Mouse (Mus musculus) CH12.LX (cell line): Measurements from ENCODE around the gene Abca17. TPM values are rescaled to one million over a fixed set of nuclear protein-coding genes. Genes with fewer than 3 reads are reported as not detected.

Source experiments
- DNase-seq: peaks from one replicate; pipeline ENCODE4 v3.0.0-alpha.2; 2013; ENCODE audit errors: extremely low read depth
- H3K27ac ChIP-seq: 2 replicates; pipeline ENCODE4 v1.5.1; 2012; ENCODE audit warnings: low read depth, mild to moderate bottlenecking, control low read depth, moderate library complexity; ENCODE audit not compliant: insufficient read depth
- H3K27me3 ChIP-seq: replicated peaks from 2 replicates; pipeline ENCODE3; 2012; ENCODE audit warnings: inconsistent platforms
- H3K36me3 ChIP-seq, 2 experiments: replicated peaks in 1 of 2; 2 replicates each; pipeline versions ENCODE3 to v1.6.1; 2012; ENCODE audit warnings: inconsistent platforms in 1 of 2, low read length in 1 of 2, mild to moderate bottlenecking in 1 of 2, mixed read lengths in 1 of 2, moderate library complexity in 1 of 2; ENCODE audit not compliant: control insufficient read depth in 1 of 2, insufficient read depth in 1 of 2
- H3K4me1 ChIP-seq, 2 experiments: 2 replicates each; pipeline ENCODE4 v1.6.1; 2012; ENCODE audit warnings: inconsistent platforms in 1 of 2, moderate library complexity in 1 of 2; ENCODE audit not compliant: insufficient read depth in 2 of 2, control insufficient read depth in 1 of 2
- H3K4me2 ChIP-seq: 2 replicates; pipeline ENCODE4 v1.6.1; 2012; ENCODE audit warnings: low read depth, mild to moderate bottlenecking, control low read depth; ENCODE audit not compliant: poor library complexity, insufficient read depth, severe bottlenecking
- H3K4me3 ChIP-seq, 3 experiments: fragments of 150-350 bp in 1 of 3; sonication (generic) in 1 of 3; replicated peaks in 1 of 3; 2 replicates each; pipeline versions ENCODE3 to v1.5.1; 2011 to 2012; ENCODE audit warnings: low read depth in 2 of 3, low read length in 2 of 3, mild to moderate bottlenecking in 2 of 3, moderate library complexity in 2 of 3, control low read depth in 1 of 3, improper control_type of control experiment in 1 of 3, inconsistent platforms in 1 of 3, mixed read lengths in 1 of 3; ENCODE audit not compliant: poor library complexity in 1 of 3
- H3K79me2 ChIP-seq: replicated peaks from 2 replicates; pipeline ENCODE4 v1.6.1; 2012; ENCODE audit warnings: mild to moderate bottlenecking, moderate library complexity; ENCODE audit not compliant: control insufficient read depth, poor library complexity, insufficient read depth, severe bottlenecking; ENCODE audit errors: extremely low read depth
- H3K9ac ChIP-seq: 2 replicates; pipeline ENCODE4 v1.6.1; 2012; ENCODE audit warnings: low read depth, mild to moderate bottlenecking, control low read depth, moderate library complexity; ENCODE audit not compliant: insufficient read depth
- H3K9me3 ChIP-seq: replicated peaks from 2 replicates; pipeline ENCODE3; 2012; ENCODE audit warnings: low read length, inconsistent platforms, mixed read lengths
- BHLHE40 ChIP-seq: IDR thresholded peaks from 2 replicates; pipeline ENCODE4 v1.6.1; 2011; ENCODE audit warnings: mild to moderate bottlenecking, low read depth, low read length, improper control_type of control experiment
- CHD1 ChIP-seq: IDR thresholded peaks from 2 replicates; pipeline ENCODE4 v1.6.1; 2012; ENCODE audit warnings: low read depth, low read length, improper control_type of control experiment, inconsistent platforms
- CHD2 ChIP-seq: IDR thresholded peaks from 2 replicates; pipeline ENCODE4 v1.6.1; 2011; ENCODE audit warnings: low read length, improper control_type of control experiment
- CTCF ChIP-seq, 2 experiments: IDR thresholded peaks in 1 of 2; conservative IDR thresholded peaks in 1 of 2; 2 replicates each; pipeline ENCODE4 v1.5.1; 2011 to 2012; ENCODE audit warnings: low read depth in 2 of 2, low read length in 2 of 2, improper control_type of control experiment in 1 of 2, inconsistent platforms in 1 of 2, mild to moderate bottlenecking in 1 of 2, moderate library complexity in 1 of 2
- E2F4 ChIP-seq: IDR thresholded peaks from 2 replicates; pipeline ENCODE4 v1.6.1; 2011; ENCODE audit warnings: low read depth, low read length, improper control_type of control experiment; ENCODE audit not compliant: insufficient replicate concordance
- ELF1 ChIP-seq: IDR thresholded peaks from 2 replicates; pipeline ENCODE4 v1.6.1; 2014; ENCODE audit warnings: low read depth, mild to moderate bottlenecking, inconsistent platforms, low read length, improper control_type of control experiment
- EP300 ChIP-seq: IDR thresholded peaks from 2 replicates; pipeline ENCODE4 v1.6.1; 2011; ENCODE audit warnings: low read length, improper control_type of control experiment
- ETS1 ChIP-seq: conservative IDR thresholded peaks from 2 replicates; pipeline ENCODE4 v1.6.1; 2012; ENCODE audit warnings: low read depth, mild to moderate bottlenecking, inconsistent platforms, low read length, improper control_type of control experiment, moderate library complexity
- GABPA ChIP-seq: IDR thresholded peaks from 2 replicates; pipeline ENCODE4 v1.6.1; 2012; ENCODE audit warnings: low read depth, low read length, improper control_type of control experiment, inconsistent platforms; ENCODE audit not compliant: insufficient replicate concordance
- HCFC1 ChIP-seq: IDR thresholded peaks from 2 replicates; pipeline ENCODE4 v1.6.1; 2012; ENCODE audit warnings: low read depth, mild to moderate bottlenecking, inconsistent platforms, low read length, improper control_type of control experiment
- IRF4 ChIP-seq: IDR thresholded peaks from 2 replicates; pipeline ENCODE4 v1.6.1; 2014; ENCODE audit warnings: low read depth, mild to moderate bottlenecking, inconsistent platforms, low read length, improper control_type of control experiment
- JUND ChIP-seq: conservative IDR thresholded peaks from 2 replicates; pipeline ENCODE4 v1.6.1; 2011; ENCODE audit warnings: low read depth, low read length, improper control_type of control experiment
- KAT2A ChIP-seq: IDR thresholded peaks from 2 replicates; pipeline ENCODE4 v1.6.1; 2012; ENCODE audit warnings: low read length, improper control_type of control experiment, inconsistent platforms; ENCODE audit not compliant: insufficient replicate concordance
- MAFK ChIP-seq: IDR thresholded peaks from 2 replicates; pipeline ENCODE4 v1.6.1; 2011; ENCODE audit warnings: low read length, improper control_type of control experiment; ENCODE audit not compliant: insufficient replicate concordance
- MAX ChIP-seq: IDR thresholded peaks from 2 replicates; pipeline ENCODE4 v1.6.1; 2011; ENCODE audit warnings: low read length, improper control_type of control experiment
- MAZ ChIP-seq: IDR thresholded peaks from 2 replicates; pipeline ENCODE4 v1.6.1; 2012; ENCODE audit warnings: low read depth, mild to moderate bottlenecking, inconsistent platforms, low read length, improper control_type of control experiment, moderate library complexity
- MEF2A ChIP-seq: IDR thresholded peaks from 2 replicates; pipeline ENCODE4 v1.6.1; 2014; ENCODE audit warnings: low read depth, mild to moderate bottlenecking, inconsistent platforms, low read length, improper control_type of control experiment, borderline replicate concordance
- MXI1 ChIP-seq: IDR thresholded peaks from 2 replicates; pipeline ENCODE4 v1.6.1; 2011; ENCODE audit warnings: mild to moderate bottlenecking, low read depth, low read length, improper control_type of control experiment
- PAX5 ChIP-seq: IDR thresholded peaks from 2 replicates; pipeline ENCODE4 v1.6.1; 2012; ENCODE audit warnings: low read length, inconsistent platforms, mixed read lengths
- RAD21 ChIP-seq: IDR thresholded peaks from 2 replicates; pipeline ENCODE4 v1.6.1; 2011; ENCODE audit warnings: low read depth, mild to moderate bottlenecking, low read length, improper control_type of control experiment, moderate library complexity
- RCOR1 ChIP-seq: conservative IDR thresholded peaks from 2 replicates; pipeline ENCODE4 v1.6.1; 2012; ENCODE audit warnings: low read depth, mild to moderate bottlenecking, inconsistent platforms, low read length, improper control_type of control experiment
- SIN3A ChIP-seq: IDR thresholded peaks from 2 replicates; pipeline ENCODE4 v1.6.1; 2012; ENCODE audit warnings: low read length, improper control_type of control experiment, inconsistent platforms
- SMC3 ChIP-seq: IDR thresholded peaks from 2 replicates; pipeline ENCODE4 v1.6.1; 2011; ENCODE audit warnings: low read depth, low read length, improper control_type of control experiment
- TBP ChIP-seq: conservative IDR thresholded peaks from 2 replicates; pipeline ENCODE4 v1.6.1; 2011; ENCODE audit warnings: low read depth, low read length, improper control_type of control experiment
- UBTF ChIP-seq: IDR thresholded peaks from 2 replicates; pipeline ENCODE4 v1.6.1; 2012; ENCODE audit warnings: low read depth, mild to moderate bottlenecking, inconsistent platforms, low read length, improper control_type of control experiment, moderate library complexity
- USF1 ChIP-seq: IDR thresholded peaks from 2 replicates; pipeline ENCODE4 v1.6.1; 2014; ENCODE audit warnings: low read depth, mild to moderate bottlenecking, inconsistent platforms, low read length, improper control_type of control experiment
- ZC3H11A ChIP-seq: IDR thresholded peaks from 2 replicates; pipeline ENCODE4 v1.6.1; 2012; ENCODE audit warnings: low read depth, mild to moderate bottlenecking, inconsistent platforms, low read length, improper control_type of control experiment
- ZMIZ1 ChIP-seq: IDR thresholded peaks from 2 replicates; pipeline ENCODE4 v1.6.1; 2012; ENCODE audit warnings: low read depth, mild to moderate bottlenecking, inconsistent platforms, low read length, improper control_type of control experiment
- ZNF384 ChIP-seq: IDR thresholded peaks from 2 replicates; pipeline ENCODE4 v1.6.1; 2012; ENCODE audit warnings: low read depth, low read length, improper control_type of control experiment, inconsistent platforms
- dilution Hi-C: fragments of 300-500 bp; cut with MboI; formaldehyde crosslinking; loops from 2 replicates; pipeline ENCODE4 v1.14.3; 2020; ENCODE audit warnings: low sequenced_read_pairs; ENCODE audit not compliant: extremely low pct_unique_long_range_greater_than_20kb, extremely low pct_ligation_motif_present
- in situ Hi-C: fragments of 300-500 bp; cut with MboI; formaldehyde crosslinking; loops from 3 replicates; pipeline ENCODE4 v1.14.3; 2019; ENCODE audit warnings: low sequenced_read_pairs, low pct_ligation_motif_present, low pct_unique_long_range_greater_than_20kb, mixed read lengths
- polyA plus RNA-seq: library from polyadenylated mRNA; unstranded; fragments of >175 nt; gene quantifications from 2 replicates; pipeline ENCODE4 v1.2.1, GENCODE M21; 2012; ENCODE audit warnings: low read depth; ENCODE audit not compliant: insufficient read length
- total RNA-seq, 2 experiments: library from RNA; depleted of rRNA; stranded (reverse); fragments of 300-350 nt in 1 of 2; fragments of >200 nt in 1 of 2; gene quantifications; 2 replicates each; pipeline ENCODE4 v1.2.3; 2012 to 2014

Gene Abca17
- total and polyA plus RNA-seq, 3 experiments, result not detected

DNA sequence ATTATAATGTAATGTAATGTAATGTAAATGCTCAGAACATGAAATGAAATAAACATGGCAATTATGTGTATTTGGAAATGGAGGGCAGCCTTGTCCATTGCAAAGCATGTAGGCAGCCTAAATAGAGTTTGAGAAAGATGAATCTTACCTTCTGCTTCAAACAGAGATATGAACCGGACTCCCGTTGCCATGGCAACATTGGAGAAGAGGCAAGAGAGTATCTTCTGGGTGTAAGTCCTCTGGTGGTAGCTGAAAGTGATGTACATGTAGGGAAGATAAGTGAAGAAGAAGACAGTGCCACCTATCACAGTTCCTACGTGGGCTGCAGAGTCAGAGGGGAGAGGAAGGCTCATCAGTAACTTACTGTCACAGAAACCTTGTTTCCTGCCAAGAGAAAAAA is 30.0 kb downstream of the Abca17 start:
- Histone ChIP-seq H3K27ac (no peak overlapping the region), H3K9me3 (peaks cover 6% of the 10 kb centered on the region), H3K27me3 (peaks cover 3% of the 10 kb centered on the region), H3K36me3 (no peaks in the 10 kb centered on the region), H3K4me3 (no peak overlapping the region), H3K4me1 (no peaks in the 10 kb centered on the region), H3K79me2 (no peaks in the 10 kb centered on the region), H3K9ac (no peak overlapping the region), H3K4me2 (no peak overlapping the region)
- in situ Hi-C loops (no loop called here), dilution Hi-C loops (no loop called here)
- no peak for DNase-seq
- TF ChIP-seq SIN3A (no peak), EP300 (no peak), KAT2A (no peak), IRF4 (no peak), CHD2 (no peak), ELF1 (no peak), BHLHE40 (no peak)

DNA sequence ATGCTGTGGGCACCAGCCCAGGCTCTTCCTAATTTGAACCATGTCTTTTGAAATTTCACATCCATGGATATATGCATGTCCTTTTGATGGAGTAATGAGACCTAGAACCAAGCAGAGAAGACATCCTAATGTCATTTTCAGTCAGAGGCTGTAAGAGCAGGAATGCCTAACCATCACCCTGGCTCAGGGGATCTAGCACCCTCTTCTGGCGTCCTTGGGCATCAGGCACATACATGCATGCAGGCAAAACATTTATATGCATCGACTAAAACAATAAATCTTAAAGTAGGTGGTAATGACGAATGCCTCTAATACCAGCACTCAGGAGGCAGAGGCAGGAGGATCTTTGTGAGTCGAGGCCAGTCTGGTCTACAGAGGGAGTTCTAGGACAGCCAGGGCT is 43.4 kb downstream of the Abca17 start:
- in situ Hi-C loops (no loop called here), dilution Hi-C loops (no loop called here)
- DNase-seq, result peak; percentile 52
- Histone ChIP-seq H3K9ac (no peak overlapping the region), H3K36me3 (no peaks in the 10 kb centered on the region), H3K27ac (no peak overlapping the region), H3K79me2 (no peaks in the 10 kb centered on the region), H3K4me2 (no peak overlapping the region), H3K4me3 (no peak overlapping the region), H3K4me1 (no peaks in the 10 kb centered on the region), H3K9me3 (no peaks in the 10 kb centered on the region), H3K27me3 (no peaks in the 10 kb centered on the region)
- TF ChIP-seq CHD2, result no peak
- TF ChIP-seq MEF2A, result no peak
- TF ChIP-seq USF1, result no peak
- TF ChIP-seq KAT2A, result no peak
- TF ChIP-seq GABPA, result no peak
- TF ChIP-seq UBTF, result no peak
- no peak for TF ChIP-seq ZC3H11A
- peak; percentile 77 for TF ChIP-seq RAD21
- no peak for TF ChIP-seq RCOR1
- TF ChIP-seq CHD1, result no peak
- TF ChIP-seq JUND, result no peak
- no peak for TF ChIP-seq ZNF384
- peak; percentile 81 for TF ChIP-seq SMC3
- no peak for TF ChIP-seq HCFC1
- no peak for TF ChIP-seq MAX
- no peak for TF ChIP-seq PAX5
- no peak for TF ChIP-seq MAFK
- no peak for TF ChIP-seq ZMIZ1
- no peak for TF ChIP-seq TBP
- TF ChIP-seq ETS1, result no peak
- TF ChIP-seq MXI1, result no peak
- TF ChIP-seq MAZ, result no peak
- peak in 1 of 2 experiments; percentile 84; a peak in 3 of 4 replicates for TF ChIP-seq CTCF (conservative IDR thresholded peaks at IDR 0.05 in 1 of 2, IDR thresholded peaks at IDR 0.05 in 1 of 2; ENCODE audit: low read depth in 2 of 2, low read length in 2 of 2)
- TF ChIP-seq E2F4, result no peak
- TF ChIP-seq ELF1, result no peak
